Mouse (Mus musculus) retina, postnatal 7 days (tissue): ENCODE data around the gene Ryr3.
A peak's percentile ranks its signal among the peaks of the same experiment; 100 is the strongest.

Experiments used
- DNase-seq: peaks from one replicate; pipeline ENCODE4 v3.0.0-alpha.2; 2012; ENCODE audit warnings: low read depth, low spot score

Gene Ryr3

GRCm38 (mm10) chr2:112799351-112799994 is 417.4 kb downstream of the Ryr3 start:
- no peak for DNase-seq

- no peak for DNase-seq
These were observed 435.3 kb downstream of the Ryr3 start for GRCm38 (mm10) chr2:112781631-112782030.

GRCm38 (mm10) chr2:112774762-112775161 is 442.1 kb downstream of the Ryr3 start:
- peak; percentile 43 for DNase-seq

GRCm38 (mm10) chr2:112767665-112768064 is 449.2 kb downstream of the Ryr3 start:
- no peak for DNase-seq

GRCm38 (mm10) chr2:112765046-112765445 is 451.9 kb downstream of the Ryr3 start:
- peak; percentile 8 for DNase-seq

GRCm38 (mm10) chr2:112764274-112764673 is 452.6 kb downstream of the Ryr3 start:
- DNase-seq, result no peak

GRCm38 (mm10) chr2:112762006-112762405 is 454.9 kb downstream of the Ryr3 start:
- DNase-seq, result no peak

GRCm38 (mm10) chr2:112761196-112761913 is 455.5 kb downstream of the Ryr3 start:
- no peak for DNase-seq

- DNase-seq, result no peak
These were observed 456.2 kb downstream of the Ryr3 start for GRCm38 (mm10) chr2:112760692-112761091.

- no peak for DNase-seq
These were observed 457.2 kb downstream of the Ryr3 start for GRCm38 (mm10) chr2:112759678-112760077.

- DNase-seq, result no peak
These were observed 458.2 kb downstream of the Ryr3 start for GRCm38 (mm10) chr2:112758732-112759131.

- no peak for DNase-seq
These were observed 463.6 kb downstream of the Ryr3 start for GRCm38 (mm10) chr2:112753316-112753715.

- no peak for DNase-seq
These were observed 465.5 kb downstream of the Ryr3 start for GRCm38 (mm10) chr2:112751416-112751815.

GRCm38 (mm10) chr2:112748532-112748931 is 468.4 kb downstream of the Ryr3 start:
- no peak for DNase-seq

GRCm38 (mm10) chr2:112732942-112733341 is 484.0 kb downstream of the Ryr3 start:
- no peak for DNase-seq

GRCm38 (mm10) chr2:112727842-112728241 is 489.1 kb downstream of the Ryr3 start:
- no peak for DNase-seq

GRCm38 (mm10) chr2:112721217-112721616 is 495.7 kb downstream of the Ryr3 start:
- no peak for DNase-seq

GRCm38 (mm10) chr2:112720715-112721114 is 496.2 kb downstream of the Ryr3 start:
- DNase-seq, result peak; percentile 3

GRCm38 (mm10) chr2:112714648-112715047 is 502.2 kb downstream of the Ryr3 start:
- no peak for DNase-seq

GRCm38 (mm10) chr2:112681817-112682216 is 535.1 kb downstream of the Ryr3 start:
- no peak for DNase-seq

- no peak for DNase-seq
These were observed 539.6 kb downstream of the Ryr3 start for GRCm38 (mm10) chr2:112677246-112677645.

GRCm38 (mm10) chr2:112676721-112677120 is 540.2 kb downstream of the Ryr3 start:
- DNase-seq, result no peak

- DNase-seq, result no peak
These were observed 540.7 kb downstream of the Ryr3 start for GRCm38 (mm10) chr2:112676175-112676574.
